Mouse (Mus musculus) neural tube, embryonic 15.5 days (tissue): ENCODE results near the gene Cdh22. TPM values are rescaled to one million over a fixed set of nuclear protein-coding genes. Genes with fewer than 3 reads are reported as not detected.

Source experiments
- ATAC-seq: fragments of 200-750 bp; cut with Nextera tagmentation; 2 replicates; pipeline ENCODE4 v1.8.0; 2017; ENCODE audit warnings: mild to moderate bottlenecking, moderate TSS enrichment, moderate library complexity; ENCODE audit not compliant: low FRiP score
- H3K27ac ChIP-seq: fragments of 300-500 bp; sonication (generic); replicated peaks from 2 replicates; pipeline ENCODE4 v1.5.1; 2015; ENCODE audit warnings: mild to moderate bottlenecking, inconsistent platforms
- H3K27me3 ChIP-seq: fragments of 300-500 bp; sonication (generic); replicated peaks from 2 replicates; pipeline ENCODE4 v1.6.1; 2015; ENCODE audit warnings: inconsistent platforms
- H3K36me3 ChIP-seq: fragments of 300-500 bp; sonication (generic); 2 replicates; pipeline ENCODE4 v1.6.1; 2015; ENCODE audit warnings: inconsistent platforms
- H3K4me1 ChIP-seq: fragments of 300-500 bp; sonication (generic); 2 replicates; pipeline ENCODE4 v1.6.1; 2015; ENCODE audit warnings: inconsistent platforms
- H3K4me2 ChIP-seq: fragments of 300-500 bp; sonication (generic); 2 replicates; pipeline ENCODE4 v1.6.1; 2015; ENCODE audit warnings: inconsistent platforms, mild to moderate bottlenecking, moderate library complexity
- H3K4me3 ChIP-seq: fragments of 300-500 bp; sonication (generic); replicated peaks from 2 replicates; pipeline ENCODE4 v1.5.1; 2015; ENCODE audit warnings: mild to moderate bottlenecking, inconsistent platforms
- H3K9ac ChIP-seq: fragments of 300-500 bp; sonication (generic); replicated peaks from 2 replicates; pipeline ENCODE4 v1.6.1; 2015; ENCODE audit warnings: mild to moderate bottlenecking, inconsistent platforms
- H3K9me3 ChIP-seq: fragments of 300-500 bp; sonication (generic); replicated peaks from 2 replicates; pipeline ENCODE4 v1.6.1; 2016; ENCODE audit warnings: inconsistent platforms
- WGBS: fragments of 180-500 bp; shearing (Covaris S2); methylation state at CpG from one replicate; pipeline ENCODE4 v1.1.7; 2015; ENCODE audit warnings: mixed read lengths; 5-methylcytosine and 5-hydroxymethylcytosine counted together
- polyA plus RNA-seq: library from polyadenylated mRNA; unstranded; fragments of >200 nt; fragmentation: Nextera tagmentation; extraction: Ambion mirVana; gene quantifications from 2 replicates; pipeline ENCODE4 v1.2.1, GENCODE M21; 2015

Gene Cdh22
- polyA plus RNA-seq, 1 experiment from 2014 or later = 15.2 TPM

GRCm38 (mm10) chr2:165166664-165167435 lies 67.8 kb downstream of the Cdh22 start:
- Histone ChIP-seq H3K27me3 (peaks cover 72% of the 10 kb centered on the region), H3K4me3 (no peak overlapping the region), H3K27ac (no peak overlapping the region), H3K4me2 (no peak overlapping the region), H3K36me3 (no peaks in the 10 kb centered on the region), H3K9ac (no peak overlapping the region), H3K9me3 (no peaks in the 10 kb centered on the region), H3K4me1 (peaks cover 29% of the 10 kb centered on the region)
- no peak for ATAC-seq
- WGBS = 13% methylated on average over 18 of the region's 18 CpGs

GRCm38 (mm10) chr2:165162221-165162620 lies 72.4 kb downstream of the Cdh22 start:
- Histone ChIP-seq H3K36me3 (no peaks in the 10 kb centered on the region), H3K4me1 (peaks cover 55% of the 10 kb centered on the region), H3K9me3 (no peaks in the 10 kb centered on the region), H3K4me2 (no peak overlapping the region), H3K27me3 (peaks cover 40% of the 10 kb centered on the region), H3K4me3 (no peak overlapping the region), H3K9ac (no peak overlapping the region), H3K27ac (no peak overlapping the region)
- 14% methylated on average over 5 of the region's 5 CpGs for WGBS
- ATAC-seq = no peak

GRCm38 (mm10) chr2:165160466-165160865 lies 74.2 kb downstream of the Cdh22 start:
- H3K9ac ChIP-seq = no peak overlapping the region
- peaks cover 47% of the 10 kb centered on the region for H3K4me1 ChIP-seq
- no peaks in the 10 kb centered on the region for H3K9me3 ChIP-seq
- no peaks in the 10 kb centered on the region for H3K36me3 ChIP-seq
- no peak overlapping the region for H3K4me3 ChIP-seq
- ATAC-seq = no peak
- no peak overlapping the region for H3K27ac ChIP-seq
- H3K27me3 ChIP-seq = peaks cover 25% of the 10 kb centered on the region; the same call in 1 of the 2 replicates
- no peak overlapping the region for H3K4me2 ChIP-seq
- WGBS = 26% methylated on average over 5 of the region's 5 CpGs

- Histone ChIP-seq H3K4me1 (peaks cover 48% of the 10 kb centered on the region), H3K4me2 (no peak overlapping the region), H3K27me3 (0 out of 2 replicates have a peak, but pooled peaks cover 16% of the 10 kb centered on the region), H3K36me3 (no peaks in the 10 kb centered on the region), H3K4me3 (no peak overlapping the region), H3K9me3 (no peaks in the 10 kb centered on the region), H3K27ac (peak overlapping the region; percentile 49; the same call in 1 of the 2 replicates), H3K9ac (no peak overlapping the region)
- ATAC-seq = 0 out of 2 replicates have a peak, but pooled peaks have one; percentile 17
- WGBS = 11% methylated on average over 15 of the region's 15 CpGs
These were observed 75.5 kb downstream of the Cdh22 start for GRCm38 (mm10) chr2:165159055-165159688.

GRCm38 (mm10) chr2:165158317-165158716 lies 76.3 kb downstream of the Cdh22 start:
- H3K9ac ChIP-seq = no peak overlapping the region
- H3K27me3 ChIP-seq = 0 out of 2 replicates have a peak, but pooled peaks cover 16% of the 10 kb centered on the region
- 0 out of 2 replicates have a peak overlapping the region, but pooled peaks have one; percentile 18 for H3K27ac ChIP-seq
- H3K4me2 ChIP-seq = no peak overlapping the region
- ATAC-seq = no peak; the same call in 1 of the 2 replicates
- 47% methylated on average over 4 of the region's 4 CpGs for whole genome bisulfite sequencing
- no peaks in the 10 kb centered on the region for H3K9me3 ChIP-seq
- H3K36me3 ChIP-seq = no peaks in the 10 kb centered on the region
- H3K4me3 ChIP-seq = no peak overlapping the region
- peaks cover 43% of the 10 kb centered on the region for H3K4me1 ChIP-seq

GRCm38 (mm10) chr2:165157900-165158299 lies 76.8 kb downstream of the Cdh22 start:
- Histone ChIP-seq H3K27ac (no peak overlapping the region), H3K9me3 (no peaks in the 10 kb centered on the region), H3K36me3 (no peaks in the 10 kb centered on the region), H3K27me3 (0 out of 2 replicates have a peak, but pooled peaks cover 19% of the 10 kb centered on the region), H3K4me1 (peaks cover 47% of the 10 kb centered on the region), H3K4me3 (no peak overlapping the region), H3K4me2 (no peak overlapping the region), H3K9ac (no peak overlapping the region)
- ATAC-seq = no peak
- 29% methylated on average over 11 of the region's 11 CpGs for WGBS

- Histone ChIP-seq H3K36me3 (no peaks in the 10 kb centered on the region), H3K4me3 (no peak overlapping the region), H3K4me1 (peaks cover 24% of the 10 kb centered on the region), H3K27me3 (0 out of 2 replicates have a peak, but pooled peaks cover 5% of the 10 kb centered on the region), H3K27ac (no peak overlapping the region), H3K9me3 (no peaks in the 10 kb centered on the region), H3K9ac (no peak overlapping the region), H3K4me2 (no peak overlapping the region)
- 19% methylated on average over 12 of the region's 12 CpGs for WGBS
- ATAC-seq = peak; percentile 40; the same call in 1 of the 2 replicates
These were observed 81.6 kb downstream of the Cdh22 start for GRCm38 (mm10) chr2:165153006-165153405.

- no peak overlapping the region for H3K9ac ChIP-seq
- H3K27me3 ChIP-seq = peaks cover 7% of the 10 kb centered on the region; the same call in 1 of the 2 replicates
- no peaks in the 10 kb centered on the region for H3K9me3 ChIP-seq
- 71% methylated on average over 3 of the region's 3 CpGs for whole genome bisulfite sequencing
- no peak overlapping the region for H3K4me2 ChIP-seq
- no peak overlapping the region for H3K27ac ChIP-seq
- H3K36me3 ChIP-seq = no peaks in the 10 kb centered on the region
- no peak overlapping the region for H3K4me3 ChIP-seq
- peaks cover 15% of the 10 kb centered on the region for H3K4me1 ChIP-seq
- no peak for ATAC-seq
These were observed 84.9 kb downstream of the Cdh22 start for GRCm38 (mm10) chr2:165149741-165150140.

- no peak overlapping the region for H3K4me3 ChIP-seq
- peaks cover 17% of the 10 kb centered on the region for H3K27me3 ChIP-seq
- H3K27ac ChIP-seq = no peak overlapping the region
- H3K9me3 ChIP-seq = no peaks in the 10 kb centered on the region
- H3K4me1 ChIP-seq = peaks cover 5% of the 10 kb centered on the region; the same call in 1 of the 2 replicates
- ATAC-seq = no peak
- H3K4me2 ChIP-seq = no peak overlapping the region
- WGBS = 41% methylated on average over 13 of the region's 13 CpGs
- H3K9ac ChIP-seq = no peak overlapping the region
- no peaks in the 10 kb centered on the region for H3K36me3 ChIP-seq
These were observed 88.8 kb downstream of the Cdh22 start for GRCm38 (mm10) chr2:165145821-165146220.

- Histone ChIP-seq H3K4me3 (no peak overlapping the region), H3K4me2 (no peak overlapping the region), H3K27me3 (peaks cover 19% of the 10 kb centered on the region), H3K9ac (no peak overlapping the region), H3K27ac (no peak overlapping the region), H3K4me1 (peaks cover 5% of the 10 kb centered on the region; the same call in 1 of the 2 replicates), H3K9me3 (no peaks in the 10 kb centered on the region), H3K36me3 (no peaks in the 10 kb centered on the region)
- no peak for ATAC-seq
- WGBS = 76% methylated on average over 14 of the region's 14 CpGs
These were observed 91.2 kb downstream of the Cdh22 start for GRCm38 (mm10) chr2:165143487-165143886.

GRCm38 (mm10) chr2:165136049-165136448 lies 98.6 kb downstream of the Cdh22 start:
- ATAC-seq = no peak
- Histone ChIP-seq H3K4me3 (no peak overlapping the region), H3K9ac (peak overlapping the region; percentile 30; the same call in 1 of the 2 replicates), H3K9me3 (no peaks in the 10 kb centered on the region), H3K4me2 (no peak overlapping the region), H3K36me3 (no peaks in the 10 kb centered on the region), H3K27ac (no peak overlapping the region), H3K27me3 (peaks cover 11% of the 10 kb centered on the region; the same call in 1 of the 2 replicates), H3K4me1 (peaks cover 29% of the 10 kb centered on the region)
- WGBS = 10% methylated on average over 16 of the region's 16 CpGs
